Mouse (Mus musculus): ENCODE measurements at regions not wholly inside any gene's neighbourhood (a gene's known extent, or its start where the extent isn't known, plus 50 kb on each side); places are given as distances from the start of the nearest gene placed in this dataset.
A peak's percentile ranks its signal among the peaks of the same experiment; 100 is the strongest.

DNA sequence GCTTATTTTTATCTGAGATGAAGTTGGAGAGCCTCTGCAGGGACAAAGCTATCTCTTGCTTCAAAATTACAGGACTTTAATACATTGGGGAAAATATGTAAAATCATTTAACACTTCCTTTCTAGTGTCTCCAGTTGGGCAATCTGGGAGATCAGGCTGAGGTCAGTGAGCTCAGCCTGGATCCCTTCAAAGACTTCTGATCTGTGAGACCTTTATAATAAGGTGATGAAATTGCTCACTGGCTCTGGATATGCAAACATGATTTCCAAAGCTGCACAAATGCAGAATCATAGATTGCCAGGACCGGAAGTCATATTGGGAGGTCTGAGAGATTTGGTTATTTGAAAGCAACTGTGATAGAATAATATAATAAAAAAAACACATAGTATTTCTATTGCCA lies 76.7 kb downstream of the Mex3b start:
- WGBS (ENCODE audit: insufficient replicate concordance), result 79% methylated on average over 1 of the region's 1 CpGs

DNA sequence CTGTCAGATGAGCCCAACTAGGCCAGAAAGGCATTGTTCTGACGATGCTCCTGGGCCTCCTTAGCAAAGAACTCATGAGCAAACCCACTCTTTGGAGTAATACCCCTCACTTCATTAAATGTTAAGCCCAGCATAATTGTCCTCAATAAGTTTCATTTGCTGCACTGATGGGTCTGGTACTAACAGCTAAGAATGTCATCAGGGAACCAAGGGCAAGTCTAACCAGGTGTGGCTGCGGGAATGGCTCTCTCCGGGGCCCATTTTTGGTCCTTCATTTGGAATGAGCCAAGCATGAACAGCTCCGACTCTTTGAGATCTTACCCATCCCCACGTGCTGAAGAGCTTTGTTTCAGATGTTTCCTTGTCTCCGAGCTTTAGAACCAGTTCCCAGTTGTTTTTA lies 82.2 kb downstream of the Mex3b start:
- Histone ChIP-seq H3K27ac (ENCODE audit: low read depth) (no peak overlapping the region), H3K36me3 (replicated peaks; ENCODE audit: insufficient read depth, low read length) (no peaks in the 10 kb centered on the region), H3K9me3 (ENCODE audit: low read length) (no peaks in the 10 kb centered on the region), H3K4me2 (ENCODE audit: low read depth, low read length) (no peak overlapping the region), H3K27me3 (ENCODE audit: insufficient read depth, low read length) (no peaks in the 10 kb centered on the region), H3K4me3 (ENCODE audit: low read depth, low read length) (no peak overlapping the region), H3K4me1 (ENCODE audit: insufficient read depth) (no peaks in the 10 kb centered on the region), H3K9ac (replicated peaks) (no peak overlapping the region)
- DNase-seq (no peak), ATAC-seq (no peak)
- WGBS (ENCODE audit: insufficient replicate concordance), result 77% methylated on average over 6 of the region's 6 CpGs
- TF ChIP-seq CTCF (IDR thresholded peaks at IDR 0.05; ENCODE audit: low read depth), result no peak
- no peak for TF ChIP-seq EP300 (IDR thresholded peaks at IDR 0.05; ENCODE audit: low read depth)

More for the DNA sequence above, 76.7 kb downstream of the Mex3b start:
- ATAC-seq, result no peak
- no peak for TF ChIP-seq EP300 (IDR thresholded peaks at IDR 0.05; ENCODE audit: low read depth)
- Histone ChIP-seq H3K27me3 (ENCODE audit: insufficient read depth, low read length) (no peaks in the 10 kb centered on the region), H3K4me3 (ENCODE audit: low read depth, low read length) (no peak overlapping the region), H3K4me1 (ENCODE audit: insufficient read depth) (no peaks in the 10 kb centered on the region), H3K9ac (replicated peaks) (no peak overlapping the region), H3K4me2 (ENCODE audit: low read depth, low read length) (no peak overlapping the region), H3K27ac (ENCODE audit: low read depth) (no peak overlapping the region), H3K36me3 (replicated peaks; ENCODE audit: insufficient read depth, low read length) (no peaks in the 10 kb centered on the region), H3K9me3 (ENCODE audit: low read length) (no peaks in the 10 kb centered on the region; the same call in 1 of the 2 replicates)
- DNase-seq, result no peak

- H3K4me3 ChIP-seq (ENCODE audit: low read depth, low read length), result no peak overlapping the region
- H3K9ac ChIP-seq (replicated peaks), result no peak overlapping the region
- no peak for ATAC-seq
- H3K4me1 ChIP-seq (ENCODE audit: insufficient read depth), result no peaks in the 10 kb centered on the region
- H3K27me3 ChIP-seq (ENCODE audit: insufficient read depth, low read length), result no peaks in the 10 kb centered on the region
- H3K27ac ChIP-seq (ENCODE audit: low read depth), result no peak overlapping the region
- DNase-seq, result peak; percentile 13
- TF ChIP-seq CTCF (IDR thresholded peaks at IDR 0.05; ENCODE audit: low read depth), result no peak
- TF ChIP-seq EP300 (IDR thresholded peaks at IDR 0.05; ENCODE audit: low read depth), result no peak
- 59% methylated on average over 17 of the region's 20 CpGs for WGBS (ENCODE audit: insufficient replicate concordance)
- no peak overlapping the region for H3K4me2 ChIP-seq (ENCODE audit: low read depth, low read length)
- H3K9me3 ChIP-seq (ENCODE audit: low read length), result no peaks in the 10 kb centered on the region
- no peaks in the 10 kb centered on the region for H3K36me3 ChIP-seq (replicated peaks; ENCODE audit: insufficient read depth, low read length)
These were observed 90.3 kb downstream of the Mex3b start for GRCm38 (mm10) chr7:82957208-82957977.

DNA sequence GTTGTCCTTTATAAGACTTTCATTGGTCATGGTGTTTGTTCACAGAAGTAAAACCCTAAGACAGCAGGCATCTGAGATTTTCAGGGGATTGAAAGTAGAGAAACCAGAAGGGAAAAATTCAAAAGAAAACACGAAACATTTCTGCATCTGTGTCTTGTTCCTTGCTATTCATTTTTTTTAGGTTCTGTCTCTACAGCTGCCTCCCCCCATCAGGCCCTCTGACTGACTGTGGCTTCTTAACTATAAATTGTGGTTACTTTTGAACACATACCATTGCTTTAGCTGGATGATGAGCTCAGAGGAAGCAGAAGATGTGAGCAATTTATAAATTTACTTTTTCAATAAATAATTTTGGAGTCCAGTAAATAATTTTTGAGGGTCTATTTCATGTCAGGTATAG lies 103.5 kb downstream of the Mex3b start:
- H3K36me3 ChIP-seq (replicated peaks; ENCODE audit: insufficient read depth, low read length), result no peaks in the 10 kb centered on the region
- ATAC-seq (no peak), DNase-seq (no peak)
- TF ChIP-seq CTCF (IDR thresholded peaks at IDR 0.05; ENCODE audit: low read depth), result no peak
- TF ChIP-seq EP300 (IDR thresholded peaks at IDR 0.05; ENCODE audit: low read depth), result no peak
- no peaks in the 10 kb centered on the region for H3K27me3 ChIP-seq (ENCODE audit: insufficient read depth, low read length)
- 68% methylated on average over 1 of the region's 1 CpGs for WGBS (ENCODE audit: insufficient replicate concordance)
- H3K4me2 ChIP-seq (ENCODE audit: low read depth, low read length), result no peak overlapping the region
- no peak overlapping the region for H3K4me3 ChIP-seq (ENCODE audit: low read depth, low read length)
- no peaks in the 10 kb centered on the region for H3K4me1 ChIP-seq (ENCODE audit: insufficient read depth)
- no peak overlapping the region for H3K9ac ChIP-seq (replicated peaks)
- H3K9me3 ChIP-seq (ENCODE audit: low read length), result no peaks in the 10 kb centered on the region
- H3K27ac ChIP-seq (ENCODE audit: low read depth), result no peak overlapping the region

- no peak for TF ChIP-seq CTCF (IDR thresholded peaks at IDR 0.05; ENCODE audit: low read depth)
These were observed 104.1 kb downstream of the Mex3b start for GRCm38 (mm10) chr7:82971244-82971643.

DNA sequence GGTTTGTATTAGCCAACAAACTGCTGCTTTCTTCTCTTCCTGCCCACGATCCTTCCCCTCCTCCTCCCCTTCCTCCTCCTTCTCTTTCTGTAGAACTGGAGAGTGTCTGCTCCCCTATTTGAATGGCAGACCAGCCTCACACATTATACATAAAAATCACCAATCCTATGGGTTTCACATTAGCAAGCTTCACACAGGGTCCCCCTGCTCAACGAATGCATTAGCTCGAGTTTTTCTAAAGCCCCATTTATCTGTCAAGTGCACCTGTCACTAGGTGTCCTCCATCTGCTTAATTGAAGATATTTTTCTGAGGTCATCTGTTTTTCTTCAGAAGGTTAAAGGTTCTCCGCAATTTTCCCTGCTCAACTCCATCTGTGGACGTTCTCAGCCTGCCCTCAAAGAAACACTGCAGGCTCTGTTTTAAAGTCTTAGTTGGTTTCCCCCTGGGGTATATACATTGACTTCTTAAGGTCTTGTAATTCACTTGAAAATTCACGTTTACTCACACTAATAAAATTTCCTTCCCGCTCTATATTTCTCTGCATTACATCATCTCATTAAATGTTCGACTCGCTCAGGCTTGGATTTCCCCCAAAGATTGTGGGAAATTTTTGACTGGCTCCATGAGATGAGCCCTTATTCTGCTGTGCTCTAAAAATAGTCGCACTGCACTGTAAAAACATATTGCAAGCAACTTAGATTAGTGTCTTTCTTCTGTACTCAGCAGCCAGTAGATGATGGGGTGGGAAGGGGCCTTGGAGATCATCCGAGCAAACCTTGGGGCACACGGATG lies 105.3 kb downstream of the Mex3b start:
- Histone ChIP-seq H3K27ac (ENCODE audit: low read depth) (no peak overlapping the region), H3K9me3 (ENCODE audit: low read length) (no peaks in the 10 kb centered on the region), H3K4me2 (ENCODE audit: low read depth, low read length) (no peak overlapping the region), H3K4me3 (ENCODE audit: low read depth, low read length) (no peak overlapping the region), H3K27me3 (ENCODE audit: insufficient read depth, low read length) (no peaks in the 10 kb centered on the region), H3K36me3 (replicated peaks; ENCODE audit: insufficient read depth, low read length) (no peaks in the 10 kb centered on the region), H3K4me1 (ENCODE audit: insufficient read depth) (no peaks in the 10 kb centered on the region), H3K9ac (replicated peaks) (no peak overlapping the region)
- ATAC-seq, result no peak
- TF ChIP-seq EP300 (IDR thresholded peaks at IDR 0.05; ENCODE audit: low read depth) (no peak), CTCF (IDR thresholded peaks at IDR 0.05; ENCODE audit: low read depth) (no peak)
- no peak for DNase-seq
- WGBS (ENCODE audit: insufficient replicate concordance), result 79% methylated on average over 12 of the region's 12 CpGs

More at GRCm38 (mm10) chr7:82971244-82971643, 104.1 kb downstream of the Mex3b start:
- Histone ChIP-seq H3K27me3 (ENCODE audit: insufficient read depth, low read length) (no peaks in the 10 kb centered on the region), H3K4me1 (ENCODE audit: insufficient read depth) (no peaks in the 10 kb centered on the region), H3K9ac (replicated peaks) (no peak overlapping the region), H3K36me3 (replicated peaks; ENCODE audit: insufficient read depth, low read length) (no peaks in the 10 kb centered on the region), H3K4me2 (ENCODE audit: low read depth, low read length) (no peak overlapping the region), H3K27ac (ENCODE audit: low read depth) (no peak overlapping the region), H3K9me3 (ENCODE audit: low read length) (no peaks in the 10 kb centered on the region), H3K4me3 (ENCODE audit: low read depth, low read length) (no peak overlapping the region)
- 70% methylated on average over 5 of the region's 5 CpGs for WGBS (ENCODE audit: insufficient replicate concordance)
- DNase-seq, result no peak
- ATAC-seq, result no peak
